20 mouse cellular contexts compared by ENCODE assay signal in the genomic region with DNA sequence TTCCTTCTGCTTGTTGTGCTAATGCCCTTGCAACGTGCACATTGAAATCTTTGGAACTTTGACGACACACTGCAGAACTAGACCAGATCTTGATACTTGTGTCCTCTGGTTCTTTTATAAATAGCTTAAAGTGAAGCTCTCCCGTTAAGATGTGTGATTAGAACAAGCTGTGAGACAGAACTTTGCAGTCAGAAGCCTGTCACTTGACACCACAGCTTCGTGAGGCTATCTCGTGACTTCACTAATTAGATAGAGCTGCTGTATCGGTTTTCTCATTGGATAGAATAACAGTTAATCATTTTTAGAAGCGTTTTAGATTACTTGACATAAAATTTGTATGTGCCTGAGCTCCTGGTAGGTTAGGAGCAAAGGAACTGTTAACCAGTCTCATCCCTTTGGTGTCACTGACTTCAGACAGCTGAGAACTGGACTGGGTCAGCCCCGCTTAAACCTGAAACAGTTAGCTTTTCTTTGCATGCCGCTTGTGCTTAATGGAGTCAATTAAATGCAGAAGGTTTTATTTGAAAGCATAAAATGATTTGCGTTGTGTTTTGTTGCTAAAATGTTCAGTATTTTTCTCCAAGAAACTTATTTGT. TPM values are rescaled to one million over a fixed set of nuclear protein-coding genes. Genes with fewer than 3 reads are reported as not detected.
DNase-seq lines count a peak whose midpoint lies in the region; ATAC-seq and TF ChIP-seq lines count a peak whose summit lies in the region.
"Had no signal": no experiment of that assay in that cellular context is flagged by ENCODE, and none has a peak within 500 bp of the region (broad histone marks: within the 10 kb centered on the region; RNA-seq: fewer than 3 reads in every experiment).

No protein-coding gene starts in this region.

- no peak for DNase-seq in gastrocnemius, adult 2 months
- DNase-seq in gastrocnemius, postnatal 25 days: no peak
- DNase-seq in heart, postnatal 14 days: no peak
- peak; percentile 23 for DNase-seq in embryo, embryonic 11 days
- peak; percentile 47 for DNase-seq in kidney, postnatal 0 days (ENCODE audit: low spot score)
- no peak for DNase-seq in cerebellum, adult 9-10 months
- DNase-seq: adrenal gland, adult 8-10 months; cerebellum, adult 11 months; cerebellum, postnatal 36 days; liver, embryonic 13.5 days; right cerebral cortex, adult 18-20 months; thymus, postnatal 4 days had no signal

- H3K27me3 ChIP-seq in heart, embryonic 16.5 days (ENCODE audit: control insufficient read depth, insufficient read depth, low read length): no peaks in the 10 kb centered on the region
- no peaks in the 10 kb centered on the region for H3K27me3 ChIP-seq in kidney, postnatal 0 days (ENCODE audit: insufficient read depth, low read length)
- H3K27me3 ChIP-seq: CH12.LX; forebrain, embryonic 12.5 days; hindbrain, embryonic 15.5 days; liver, embryonic 13.5 days; megakaryocyte, embryonic 14.5 days had no signal

- H3K9me3 ChIP-seq in heart, embryonic 16.5 days (replicated peaks; ENCODE audit: control insufficient read depth, low read length): no peaks in the 10 kb centered on the region
- H3K9me3 ChIP-seq in kidney, postnatal 0 days (replicated peaks; ENCODE audit: low read length): no peaks in the 10 kb centered on the region
- H3K9me3 ChIP-seq: forebrain, embryonic 12.5 days; hindbrain, embryonic 15.5 days; liver, embryonic 13.5 days; megakaryocyte, embryonic 14.5 days had no signal

- peaks cover 34% of the 10 kb centered on the region for H3K36me3 ChIP-seq in heart, embryonic 16.5 days (ENCODE audit: control insufficient read depth, insufficient read depth)
- peaks cover 25% of the 10 kb centered on the region for H3K36me3 ChIP-seq in kidney, postnatal 0 days (ENCODE audit: insufficient read depth, low read length)

- H3K9ac ChIP-seq in heart, embryonic 16.5 days (ENCODE audit: low read length): no peak overlapping the region
- H3K9ac ChIP-seq in kidney, postnatal 0 days (ENCODE audit: low read depth, low read length): no peak overlapping the region
- H3K9ac ChIP-seq: forebrain, embryonic 12.5 days; hindbrain, embryonic 15.5 days; liver, embryonic 13.5 days had no signal

- no peak overlapping the region for H3K4me2 ChIP-seq in heart, embryonic 16.5 days (ENCODE audit: low read depth, low read length)
- no peak overlapping the region for H3K4me2 ChIP-seq in kidney, postnatal 0 days (ENCODE audit: low read length)
- H3K4me2 ChIP-seq: forebrain, embryonic 12.5 days; hindbrain, embryonic 15.5 days; liver, embryonic 13.5 days had no signal

- peak overlapping the region; percentile 9 for H3K27ac ChIP-seq in gastrocnemius, adult 2 months
- peak overlapping the region; percentile 22 for H3K27ac ChIP-seq in heart, embryonic 16.5 days (ENCODE audit: low read length)
- no peak overlapping the region for H3K27ac ChIP-seq in kidney, postnatal 0 days
- H3K27ac ChIP-seq: forebrain, embryonic 12.5 days; hindbrain, embryonic 15.5 days; liver, embryonic 13.5 days had no signal

- intact Hi-C loops in gastrocnemius, adult 2 months (cut with DNase I): no loop called here
- intact Hi-C loops in heart, postnatal 14 days (cut with DNase I): no loop called here

- ATAC-seq in heart, embryonic 16.5 days (replicated peaks; ENCODE audit: extremely low read depth, insufficient read depth, low FRiP score): peak; percentile 49; the same call in 1 of the 2 replicates
- no peak; the same call in 1 of the 2 replicates for ATAC-seq in kidney, postnatal 0 days (replicated peaks; ENCODE audit: low FRiP score, low read depth)
- ATAC-seq in cerebellum, adult (ENCODE audit: insufficient number of reproducible peaks, low FRiP score, low TSS enrichment): no peak
- ATAC-seq: intestine, embryonic 16.5 days; midbrain, embryonic 16.5 days had no signal

- no peak for TF ChIP-seq CTCF in gastrocnemius, adult 2 months (IDR thresholded peaks at IDR 0.05)
- TF ChIP-seq CTCF in kidney, postnatal 0 days (IDR thresholded peaks at IDR 0.05; ENCODE audit: low read depth): no peak

- no peak overlapping the region for H3K4me3 ChIP-seq in gastrocnemius, adult 2 months
- no peak overlapping the region for H3K4me3 ChIP-seq in heart, embryonic 16.5 days (ENCODE audit: low read length)
- no peak overlapping the region for H3K4me3 ChIP-seq in kidney, postnatal 0 days (replicated peaks; ENCODE audit: low read depth, low read length)
- H3K4me3 ChIP-seq: forebrain, embryonic 12.5 days; hindbrain, embryonic 15.5 days; liver, embryonic 13.5 days; megakaryocyte, embryonic 14.5 days had no signal

- H3K4me1 ChIP-seq in heart, embryonic 16.5 days (ENCODE audit: control insufficient read depth, insufficient read depth, low read length): peaks cover 2% of the 10 kb centered on the region; the same call in 1 of the 2 replicates
- no peaks in the 10 kb centered on the region for H3K4me1 ChIP-seq in kidney, postnatal 0 days (replicated peaks; ENCODE audit: insufficient read depth, low read length)
- H3K4me1 ChIP-seq: forebrain, embryonic 12.5 days; hindbrain, embryonic 15.5 days; liver, embryonic 13.5 days had no signal

- WGBS in heart, embryonic 16.5 days: 43% methylated on average over 10 of the region's 10 CpGs
- 38% methylated on average over 10 of the region's 10 CpGs for WGBS in kidney, postnatal 0 days

RNA-seq across cellular contexts. Expression of gene Myo6, which starts 18.7 kb away (rescaled TPM):
- 1 to 10 TPM; 7.3 to 8.3 TPM for total RNA-seq in gastrocnemius, adult 2 months (2021)
- total RNA-seq in gastrocnemius, postnatal 25 days (2021): 1 to 10 TPM; 7.5 to 8.1 TPM
- polyA plus RNA-seq in heart, embryonic 16.5 days (2015; fragmentation: Nextera tagmentation; extraction: Ambion mirVana): 10.0 and 11.2 TPM in 2 replicates
- total RNA-seq in heart, postnatal 14 days (2021): 10 to 100 TPM; 16.9 to 18.0 TPM
- polyA plus RNA-seq in kidney, postnatal 0 days (2015; fragmentation: Nextera tagmentation; extraction: Ambion mirVana): 51.0 and 63.1 TPM in 2 replicates

Comparison
In these comparisons a context has a peak if more than half of its experiments do, and no peak if none do; other contexts are left out.
1. DNase-seq: peak in embryo, embryonic 11 days (single experiment) and kidney, postnatal 0 days (single experiment); none in gastrocnemius, adult 2 months (single experiment), gastrocnemius, postnatal 25 days (single experiment), heart, postnatal 14 days (0 of 2) and cerebellum, adult 9-10 months (single experiment).